Mouse (Mus musculus) heart, adult 2 months (tissue): ENCODE results near the gene Mttp. TPM values are rescaled to one million over a fixed set of nuclear protein-coding genes. Genes with fewer than 3 reads are reported as not detected.

Source experiments
- DNase-seq, 2 experiments: peaks; one replicate each; pipeline ENCODE4 v3.0.0; 2021
- H3K27ac ChIP-seq: fragments of 200-600 bp; 2 replicates; pipeline ENCODE4 v1.8.1; 2022
- H3K27me3 ChIP-seq: fragments of 200-500 bp; 2 replicates; pipeline ENCODE4 v1.6.1; 2012; ENCODE audit warnings: mild to moderate bottlenecking, low read length, inconsistent platforms, mixed read lengths; ENCODE audit not compliant: control insufficient read depth, insufficient read depth
- H3K36me3 ChIP-seq: fragments of 200-500 bp; 2 replicates; pipeline ENCODE4 v1.6.1; 2012; ENCODE audit warnings: low read length, inconsistent platforms; ENCODE audit not compliant: control insufficient read depth, insufficient read depth
- H3K4me1 ChIP-seq: fragments of 200-500 bp; 2 replicates; pipeline ENCODE4 v1.6.1; 2011; ENCODE audit warnings: low read length; ENCODE audit not compliant: control insufficient read depth, insufficient read depth
- H3K4me3 ChIP-seq: fragments of 200-600 bp; 2 replicates; pipeline ENCODE4 v1.8.1; 2022
- H3K79me2 ChIP-seq: fragments of 200-500 bp; replicated peaks from 2 replicates; pipeline ENCODE4 v1.6.1; 2012; ENCODE audit warnings: mild to moderate bottlenecking, inconsistent platforms, low read length, moderate library complexity, mixed read lengths; ENCODE audit not compliant: control insufficient read depth, insufficient read depth
- H3K9ac ChIP-seq: fragments of 200-500 bp; 2 replicates; pipeline ENCODE4 v1.6.1; 2012; ENCODE audit warnings: low read depth, mild to moderate bottlenecking, control low read depth, inconsistent platforms, low read length, mixed read lengths
- CTCF ChIP-seq: fragments of 200-600 bp; IDR thresholded peaks from 2 replicates; pipeline ENCODE4 v1.8.1; 2022; ENCODE audit warnings: antibody characterized with exemption, mild to moderate bottlenecking, moderate library complexity
- EP300 ChIP-seq: fragments of 200-500 bp; IDR thresholded peaks from 2 replicates; pipeline ENCODE4 v1.6.1; 2011; ENCODE audit warnings: low read depth, low read length, control low read depth; ENCODE audit not compliant: insufficient read depth
- POLR2A ChIP-seq: fragments of 200-500 bp; IDR thresholded peaks from 2 replicates; pipeline ENCODE4 v1.6.1; 2011; ENCODE audit warnings: mild to moderate bottlenecking, low read depth, low read length, control low read depth; ENCODE audit not compliant: insufficient read depth
- WGBS: fragments of 180-500 bp; shearing (Covaris S2); methylation state at CpG from one replicate; pipeline ENCODE4 v1.1.7; 2018; 5-methylcytosine and 5-hydroxymethylcytosine counted together
- intact Hi-C: fragments of 180-260 bp; cut with DNase I; formaldehyde crosslinking; loops from one replicate; pipeline ENCODE4 v1.15.1; 2025
- polyA plus RNA-seq: library from polyadenylated mRNA; depleted of rRNA; stranded (reverse); fragments of >200 nt; gene quantifications from 2 replicates; pipeline ENCODE4 v1.2.3, GENCODE M21; 2012
- total RNA-seq, 2 experiments: library from RNA; stranded (reverse); gene quantifications; 2 replicates each; pipeline ENCODE4 v1.2.3; 2021

Gene Mttp
- total and polyA plus RNA-seq, 3 experiments = 2.0 to 6.9 (median 5.9) TPM

- Histone ChIP-seq H3K9ac (no peak overlapping the region), H3K27ac (peak overlapping the region; percentile 53), H3K4me1 (peaks cover 1% of the 10 kb centered on the region; the same call in 1 of the 2 replicates), H3K36me3 (peaks cover 9% of the 10 kb centered on the region), H3K79me2 (no peaks in the 10 kb centered on the region), H3K27me3 (no peaks in the 10 kb centered on the region), H3K4me3 (no peak overlapping the region)
- peak; percentile 51 to 69 for DNase-seq
- WGBS = 30% methylated on average over 8 of the region's 8 CpGs
- intact Hi-C loops = loop anchor here (5.0 kb wide), 1 partner anchor 208 kb away; the partner anchor contains the start of gene Dnajb14
- no peak for TF ChIP-seq EP300
- TF ChIP-seq POLR2A = no peak
- TF ChIP-seq CTCF = no peak
These were observed 69.6 kb downstream of the Mttp start for GRCm38 (mm10) chr3:138075209-138075608.

GRCm38 (mm10) chr3:138074214-138074613 lies 70.6 kb downstream of the Mttp start:
- Histone ChIP-seq H3K27me3 (no peaks in the 10 kb centered on the region), H3K9ac (0 out of 2 replicates have a peak overlapping the region, but pooled peaks have one; percentile 14), H3K4me3 (no peak overlapping the region), H3K36me3 (peaks cover 9% of the 10 kb centered on the region), H3K79me2 (no peaks in the 10 kb centered on the region), H3K27ac (no peak overlapping the region), H3K4me1 (peaks cover 1% of the 10 kb centered on the region; the same call in 1 of the 2 replicates)
- intact Hi-C loops = no loop called here
- 86% methylated on average over 1 of the region's 1 CpGs for WGBS
- TF ChIP-seq EP300 (no peak), POLR2A (no peak), CTCF (no peak)
- DNase-seq = no peak

- 54% methylated on average over 10 of the region's 10 CpGs for WGBS
These were observed 73.2 kb downstream of the Mttp start for GRCm38 (mm10) chr3:138071476-138072073.

GRCm38 (mm10) chr3:138071004-138071403 lies 73.8 kb downstream of the Mttp start:
- peak overlapping the region; percentile 91 for H3K27ac ChIP-seq
- 13% methylated on average over 1 of the region's 1 CpGs for WGBS

More at GRCm38 (mm10) chr3:138071476-138072073, 73.2 kb downstream of the Mttp start:
- no peak for DNase-seq
- no peaks in the 10 kb centered on the region for H3K27me3 ChIP-seq
- peak overlapping the region; percentile 91 for H3K27ac ChIP-seq
- H3K79me2 ChIP-seq = no peaks in the 10 kb centered on the region
- TF ChIP-seq EP300 (no peak), CTCF (no peak), POLR2A (no peak)
- no peaks in the 10 kb centered on the region; the same call in 1 of the 2 replicates for H3K36me3 ChIP-seq
- peak overlapping the region; percentile 31 for H3K4me3 ChIP-seq
- H3K4me1 ChIP-seq = peaks cover 1% of the 10 kb centered on the region; the same call in 1 of the 2 replicates
- intact Hi-C loops = no loop called here
- peak overlapping the region; percentile 1 for H3K9ac ChIP-seq

GRCm38 (mm10) chr3:138069756-138070511 lies 74.8 kb downstream of the Mttp start:
- H3K27me3 ChIP-seq = no peaks in the 10 kb centered on the region
- H3K4me1 ChIP-seq = peaks cover 1% of the 10 kb centered on the region; the same call in 1 of the 2 replicates
- intact Hi-C loops = loop anchor here (5.0 kb wide), 1 partner anchor 78 kb away; no protein-coding TSS in a partner anchor
- no peaks in the 10 kb centered on the region; the same call in 1 of the 2 replicates for H3K79me2 ChIP-seq
- H3K4me3 ChIP-seq = peak overlapping the region; percentile 53
- H3K27ac ChIP-seq = peak overlapping the region; percentile 91
- 56% methylated on average over 18 of the region's 18 CpGs for WGBS
- peak; percentile 27 to 32 for DNase-seq
- peak overlapping the region; percentile 85 for H3K9ac ChIP-seq
- TF ChIP-seq EP300 = no peak
- TF ChIP-seq POLR2A = no peak
- no peak for TF ChIP-seq CTCF
- H3K36me3 ChIP-seq = no peaks in the 10 kb centered on the region

More at GRCm38 (mm10) chr3:138071004-138071403, 73.8 kb downstream of the Mttp start:
- H3K27me3 ChIP-seq = no peaks in the 10 kb centered on the region
- H3K4me1 ChIP-seq = peaks cover 1% of the 10 kb centered on the region; the same call in 1 of the 2 replicates
- TF ChIP-seq CTCF = no peak
- TF ChIP-seq POLR2A = no peak
- no peak for TF ChIP-seq EP300
- H3K4me3 ChIP-seq = peak overlapping the region; percentile 53
- no peak for DNase-seq
- no peaks in the 10 kb centered on the region; the same call in 1 of the 2 replicates for H3K36me3 ChIP-seq
- no peaks in the 10 kb centered on the region; the same call in 1 of the 2 replicates for H3K79me2 ChIP-seq
- H3K9ac ChIP-seq = no peak overlapping the region
- intact Hi-C loops = no loop called here

- Histone ChIP-seq H3K27ac (peak overlapping the region; percentile 91), H3K4me3 (peak overlapping the region; percentile 53), H3K9ac (peak overlapping the region; percentile 85), H3K36me3 (no peaks in the 10 kb centered on the region), H3K4me1 (peaks cover 6% of the 10 kb centered on the region), H3K79me2 (no peaks in the 10 kb centered on the region; the same call in 1 of the 2 replicates), H3K27me3 (no peaks in the 10 kb centered on the region)
- peak; percentile 33 to 37 for DNase-seq
- WGBS = 67% methylated on average over 12 of the region's 12 CpGs
- intact Hi-C loops = loop anchor here (5.0 kb wide), 1 partner anchor 76 kb away; no protein-coding TSS in a partner anchor
- TF ChIP-seq POLR2A = 0 out of 2 replicates have a peak, but pooled peaks have one; percentile 28
- no peak for TF ChIP-seq CTCF
- 0 out of 2 replicates have a peak, but pooled peaks have one; percentile 42 for TF ChIP-seq EP300
These were observed 76.7 kb downstream of the Mttp start for GRCm38 (mm10) chr3:138068103-138068502.
